Mouse (Mus musculus): ENCODE measurements around the gene Olfr781. TPM values are rescaled to one million over a fixed set of nuclear protein-coding genes. Genes with fewer than 3 reads are reported as not detected.

Olfr781 gene
- polyA plus RNA-seq (2012; rRNA removed), result not detected in 2 replicates

DNA sequence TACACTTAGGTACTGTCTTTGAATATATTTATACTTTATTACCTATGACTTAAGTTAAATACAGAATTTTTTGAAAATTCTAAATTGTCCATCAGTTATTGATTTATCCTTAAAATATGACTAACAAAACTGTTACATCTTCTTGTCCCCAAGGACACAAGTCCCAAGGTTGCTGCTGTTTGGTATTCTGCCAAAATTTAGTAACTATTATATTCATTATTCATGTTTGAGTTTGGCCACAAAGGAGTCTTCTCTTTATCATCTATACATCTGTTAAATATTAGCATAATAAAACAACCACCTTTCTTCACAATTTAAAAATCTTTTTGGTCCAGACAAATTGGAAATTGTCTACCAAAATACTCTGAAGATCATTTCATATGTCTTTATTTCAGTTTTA lies at the start of gene Olfr781:
Olfr781 (plus strand) TSS at position 301 of the 400 bp plus-strand sequence.

DNA sequence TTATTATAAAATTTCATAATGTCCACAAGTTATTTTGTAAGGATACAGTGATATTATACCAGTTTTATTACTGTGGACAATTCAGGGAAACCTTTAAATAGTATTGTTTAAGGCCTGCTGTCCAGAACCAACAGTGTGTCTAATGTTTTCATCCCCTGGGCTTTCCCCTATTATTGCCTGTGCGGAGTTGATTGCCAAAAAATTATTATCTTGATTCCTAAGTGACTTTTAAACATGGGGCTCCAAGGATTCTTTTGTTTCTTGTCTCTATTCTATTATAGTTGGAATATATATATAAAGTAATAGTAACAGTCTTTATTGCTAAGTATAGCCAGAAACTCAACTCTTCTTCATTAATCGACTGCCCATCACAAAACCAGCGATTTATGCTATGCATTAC lies 10.8 kb upstream of the Olfr781 start, which contains the start of gene Olfr780:
Olfr780 (plus strand) TSS at position 301 of the 400 bp plus-strand sequence.

GRCm38 (mm10) chr10:129348550-129348949 lies 19.9 kb downstream of the Olfr781 start, which contains the start of gene Olfr782:
Gene Olfr782, plus strand, starts transcription at chr10:129348850.

Other genes starting within 250 kb of the Olfr781 start
- not detected in 2 replicates for gene Olfr767, start 245.9 kb upstream of the Olfr781 start, polyA plus RNA-seq (2012; rRNA removed)
- gene Olfr768, start 229.5 kb upstream of the Olfr781 start, polyA plus RNA-seq (2012; rRNA removed), result not detected in 2 replicates
- gene Olfr769, start 211.0 kb upstream of the Olfr781 start, polyA plus RNA-seq (2012; rRNA removed), result not detected in 2 replicates
- gene Olfr770, start 189.9 kb upstream of the Olfr781 start, polyA plus RNA-seq (2012; rRNA removed), result not detected in 2 replicates
- gene Olfr771, start 164.1 kb upstream of the Olfr781 start, polyA plus RNA-seq (2012; rRNA removed), result not detected in 2 replicates
- not detected in 2 replicates for gene Olfr772, start 150.9 kb upstream of the Olfr781 start, polyA plus RNA-seq (2012; rRNA removed)
- not detected in 2 replicates for gene Olfr773, start 141.4 kb upstream of the Olfr781 start, polyA plus RNA-seq (2012; rRNA removed)
- gene Olfr774, start 92.7 kb upstream of the Olfr781 start, polyA plus RNA-seq (2012; rRNA removed), result not detected in 2 replicates
- not detected in 2 replicates for gene Olfr775, start 80.4 kb upstream of the Olfr781 start, polyA plus RNA-seq (2012; rRNA removed)
- gene Olfr776, start 69.7 kb upstream of the Olfr781 start, polyA plus RNA-seq (2012; rRNA removed), result not detected in 2 replicates
- gene Olfr777, start 57.4 kb upstream of the Olfr781 start, polyA plus RNA-seq (2012; rRNA removed), result not detected in 2 replicates
- not detected in 2 replicates for gene Olfr780, start 10.7 kb upstream of the Olfr781 start, polyA plus RNA-seq (2012; rRNA removed)
- gene Olfr782, start 20.0 kb downstream of the Olfr781 start, polyA plus RNA-seq (2012; rRNA removed), result not detected in 2 replicates
- 0.01 TPM in 1 of 2 replicates, not detected in the other for gene Olfr784, start 55.2 kb downstream of the Olfr781 start, polyA plus RNA-seq (2012; rRNA removed)
- gene Olfr785, start 76.6 kb downstream of the Olfr781 start, polyA plus RNA-seq (2012; rRNA removed), result not detected in 2 replicates
- not detected in 2 replicates for gene Olfr786, start 98.5 kb downstream of the Olfr781 start, polyA plus RNA-seq (2012; rRNA removed)
- not detected in 2 replicates for gene Olfr787, start 133.0 kb downstream of the Olfr781 start, polyA plus RNA-seq (2012; rRNA removed)
- not detected in 2 replicates for gene Olfr788, start 142.1 kb downstream of the Olfr781 start, polyA plus RNA-seq (2012; rRNA removed)
- gene Olfr789, start 155.9 kb downstream of the Olfr781 start, polyA plus RNA-seq (2012; rRNA removed), result not detected in 2 replicates
- not detected in 2 replicates for gene Olfr790, start 169.6 kb downstream of the Olfr781 start, polyA plus RNA-seq (2012; rRNA removed)
- not detected in 2 replicates for gene Olfr791, start 192.9 kb downstream of the Olfr781 start, polyA plus RNA-seq (2012; rRNA removed)
- gene Olfr792, start 210.3 kb downstream of the Olfr781 start, polyA plus RNA-seq (2012; rRNA removed), result not detected in 2 replicates
- not detected in 2 replicates for gene Olfr794, start 238.8 kb downstream of the Olfr781 start, polyA plus RNA-seq (2012; rRNA removed)

Measured in liver, embryonic 14 days (tissue).